Mouse (Mus musculus) megakaryocyte progenitor cell, adult 5-6 weeks (primary cell): ENCODE data around the gene Alkbh4. TPM values are rescaled to one million over a fixed set of nuclear protein-coding genes. Genes with fewer than 3 reads are reported as not detected.
"Not testable (repeated sequence)": the region's sequence is repeated elsewhere in the genome, so short reads cannot be mapped to it uniquely, and the experiment has no call there.

Source experiments
- ATAC-seq: replicated peaks from 2 replicates; pipeline ENCODE4 v1.8.0; 2016; ENCODE audit warnings: mild to moderate bottlenecking, moderate TSS enrichment, inconsistent platforms; ENCODE audit not compliant: poor library complexity
- total RNA-seq, 2 experiments: library from RNA; stranded (forward) in 1 of 2; stranded (reverse) in 1 of 2; fragments of 157-497, 149-512 nt in 1 of 2; fragments of 200-1000 nt in 1 of 2; gene quantifications; 2 replicates each; pipeline versions ENCODE4 v1.2.3 to v1.2.4; 2015 to 2017

Alkbh4 gene
- total RNA-seq, 2 experiments from 2014 or later: 12.9 to 18.5 TPM

DNA sequence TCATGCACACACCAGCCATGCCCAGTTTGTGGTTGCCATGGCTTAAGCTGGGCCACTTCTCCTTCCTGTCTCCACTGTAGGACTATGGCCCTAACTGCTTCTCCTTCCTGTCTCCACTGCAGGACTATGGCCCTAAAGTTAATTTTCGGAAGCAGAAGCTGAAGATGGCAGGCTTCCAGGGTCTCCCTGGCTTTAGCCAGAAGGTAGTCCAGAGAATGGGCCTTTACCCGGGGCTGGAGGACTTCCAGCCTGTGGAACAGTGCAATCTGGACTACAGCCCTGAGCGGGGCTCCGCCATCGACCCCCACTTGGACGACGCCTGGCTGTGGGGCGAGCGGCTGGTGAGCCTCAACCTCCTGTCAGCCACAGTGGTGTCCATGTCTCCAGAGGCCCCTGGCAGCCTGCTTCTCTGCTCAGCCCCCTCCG lies 4.1 kb downstream of the Alkbh4 start:
- peak; percentile 24 for ATAC-seq

DNA sequence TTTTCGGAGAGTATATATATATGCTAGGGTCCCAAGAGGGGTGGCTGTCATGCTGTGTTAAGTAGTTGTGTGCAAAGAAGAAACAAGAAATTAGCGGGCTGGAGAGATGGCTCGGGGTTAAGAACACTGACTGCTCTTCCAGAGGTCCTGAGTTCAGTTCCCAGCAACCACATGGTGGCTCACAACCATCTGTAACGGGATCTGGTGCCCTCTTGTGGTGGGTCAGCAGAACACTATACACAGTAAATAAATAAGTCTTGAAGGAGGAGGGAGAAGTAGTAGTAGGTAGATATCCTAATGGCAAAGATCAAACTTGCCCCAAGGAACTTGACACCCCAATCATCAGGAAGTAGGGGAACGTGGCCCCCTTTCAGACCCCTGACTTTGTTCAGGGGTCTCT lies 6.8 kb downstream of the Alkbh4 start:
- ATAC-seq: no peak

DNA sequence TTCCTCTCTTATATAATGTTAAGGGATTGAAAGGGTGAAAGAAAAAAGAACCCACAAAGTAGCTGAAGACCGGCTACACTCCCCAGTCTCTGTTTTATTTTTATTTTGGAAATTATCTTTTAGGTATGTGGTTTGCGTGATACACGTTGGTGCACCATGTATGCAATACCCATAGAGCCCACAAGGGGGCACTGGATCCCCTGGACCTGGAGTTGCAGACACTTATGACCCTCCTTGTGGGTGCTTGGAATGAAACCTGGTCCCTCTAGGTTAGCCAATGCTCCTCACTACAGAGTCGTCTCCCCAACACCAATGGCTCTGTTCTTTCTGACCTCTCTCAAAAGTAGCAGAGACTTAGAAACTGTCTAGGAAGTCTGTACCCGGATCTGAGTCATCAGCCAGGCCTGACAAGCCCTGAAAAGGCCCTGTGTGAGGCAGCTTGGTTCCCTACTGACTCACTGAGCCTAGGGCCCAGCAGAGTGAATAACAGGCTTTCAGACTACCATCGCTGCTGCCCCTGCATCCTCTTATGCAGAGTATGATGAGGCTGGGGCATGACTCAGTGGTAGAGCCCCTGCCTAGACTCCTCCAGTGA lies 7.3 kb downstream of the Alkbh4 start:
- ATAC-seq: no peak

DNA sequence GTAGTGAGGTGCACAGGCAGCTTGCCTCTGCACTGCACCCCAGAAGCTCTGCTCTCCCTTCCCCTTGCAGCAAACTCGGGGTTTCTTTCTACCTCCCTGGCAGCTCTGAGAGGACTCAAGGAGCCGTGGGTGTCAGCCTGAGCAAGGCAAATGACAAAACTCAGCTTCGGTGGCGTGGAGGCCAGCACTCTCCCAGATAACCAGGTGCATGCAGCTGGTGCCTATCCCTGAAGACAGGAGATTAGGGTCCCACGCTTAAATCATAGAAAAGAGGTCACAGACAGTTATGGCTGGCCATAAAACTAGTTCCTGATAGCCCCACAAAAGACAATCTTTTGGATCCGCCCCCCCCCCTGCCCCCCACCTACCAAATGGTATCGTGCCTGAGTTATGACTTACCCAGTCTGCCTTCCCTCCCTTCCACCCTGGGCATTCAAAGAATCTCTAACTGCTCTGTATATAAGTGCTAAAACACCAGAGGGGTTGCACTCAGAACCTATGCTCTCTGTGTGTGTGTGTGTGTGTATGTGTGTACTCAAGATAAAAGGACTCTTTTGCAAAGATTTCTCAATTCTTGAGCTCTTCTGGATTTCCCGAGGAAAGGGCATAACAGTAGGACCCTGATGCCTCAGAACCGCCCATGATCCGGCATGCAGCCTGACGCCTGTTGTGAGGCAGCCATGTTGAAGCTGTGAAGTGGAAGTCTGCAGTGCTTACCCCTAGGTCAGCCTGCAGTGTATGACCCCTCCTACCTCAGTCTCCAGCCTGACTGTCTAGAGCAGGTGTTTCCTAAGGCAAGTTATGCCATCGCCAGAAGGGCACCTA lies 8.9 kb downstream of the Alkbh4 start:
- ATAC-seq: peak; percentile 38

DNA sequence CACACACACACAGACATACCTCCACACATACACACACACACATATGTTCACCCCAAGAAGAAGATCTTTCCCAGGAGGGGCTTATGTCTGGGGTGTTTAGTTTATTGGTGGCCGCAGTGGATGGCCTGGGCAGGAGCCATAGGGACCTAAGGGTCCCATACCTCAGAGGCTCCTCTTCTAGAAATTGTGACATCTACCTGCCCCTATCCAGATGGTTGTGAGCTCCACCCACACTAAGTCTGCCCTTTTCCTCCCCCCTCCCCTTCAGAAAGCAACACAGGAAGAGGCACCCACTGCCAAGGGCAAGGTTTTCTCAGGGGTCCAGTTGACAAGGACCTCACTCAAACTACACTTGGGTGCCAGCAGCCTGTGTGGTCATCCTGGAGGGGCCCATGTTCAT lies 11.0 kb downstream of the Alkbh4 start:
- ATAC-seq: no peak

DNA sequence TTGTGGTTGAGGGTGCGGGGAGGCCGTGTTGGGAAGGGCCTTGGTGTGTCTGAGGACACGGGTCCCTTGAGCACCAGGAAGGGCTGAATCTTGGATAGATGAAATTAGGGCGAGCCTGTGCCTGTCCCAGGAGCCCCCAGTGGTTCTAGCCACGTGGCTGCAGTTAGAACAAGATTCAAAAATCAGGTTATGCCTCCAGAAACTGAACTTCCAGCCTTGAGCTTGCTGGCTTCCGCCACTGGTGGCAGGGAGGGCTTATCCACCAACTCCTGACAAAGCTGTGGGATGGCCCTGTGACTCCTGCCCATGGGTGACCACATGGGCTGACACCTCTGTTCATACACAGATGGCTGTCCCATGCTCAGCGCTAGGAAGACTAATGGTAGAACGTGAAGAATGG lies 11.8 kb downstream of the Alkbh4 start:
- ATAC-seq: no peak

DNA sequence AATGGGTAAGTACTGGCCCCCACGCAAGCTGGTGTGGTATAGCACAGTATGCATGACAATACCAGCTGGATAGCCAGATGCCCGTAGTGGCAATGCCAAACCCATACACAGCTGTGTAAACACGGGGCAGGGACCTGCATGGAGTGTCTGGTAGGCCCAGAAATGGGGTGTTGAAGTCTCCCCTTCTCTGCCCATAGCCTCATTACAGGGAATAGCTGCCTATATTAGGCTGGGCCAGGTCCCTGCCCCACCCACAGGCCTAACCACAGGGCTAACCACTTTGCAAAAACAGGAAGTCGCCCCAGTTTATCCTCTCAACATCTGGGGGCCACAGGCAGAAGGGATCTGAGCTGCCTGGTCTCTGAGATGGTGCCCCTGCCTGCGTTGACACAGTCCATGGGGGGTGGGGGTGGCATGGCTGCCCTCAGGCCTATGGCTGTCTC lies 13.2 kb downstream of the Alkbh4 start:
- ATAC-seq: peak; percentile 86

DNA sequence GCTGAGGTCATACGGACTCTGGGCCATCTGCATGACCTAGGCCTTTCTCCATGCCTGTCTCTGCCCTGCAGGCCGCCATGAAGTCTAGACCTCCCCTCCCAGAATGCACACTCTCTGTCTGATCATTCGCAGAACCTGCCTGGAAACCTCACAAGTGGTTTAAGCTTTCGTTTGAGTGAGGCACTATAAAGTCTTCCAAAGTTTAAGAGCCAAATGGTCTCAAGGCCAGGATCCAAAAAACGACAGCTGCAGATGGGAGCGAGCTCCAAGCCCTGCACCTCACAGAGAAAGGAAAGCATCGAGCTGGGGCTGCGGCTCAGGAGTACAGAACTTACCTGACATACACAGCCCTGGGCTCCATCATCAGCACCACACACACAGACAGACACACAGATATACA lies 16.4 kb downstream of the Alkbh4 start:
- ATAC-seq: no peak

DNA sequence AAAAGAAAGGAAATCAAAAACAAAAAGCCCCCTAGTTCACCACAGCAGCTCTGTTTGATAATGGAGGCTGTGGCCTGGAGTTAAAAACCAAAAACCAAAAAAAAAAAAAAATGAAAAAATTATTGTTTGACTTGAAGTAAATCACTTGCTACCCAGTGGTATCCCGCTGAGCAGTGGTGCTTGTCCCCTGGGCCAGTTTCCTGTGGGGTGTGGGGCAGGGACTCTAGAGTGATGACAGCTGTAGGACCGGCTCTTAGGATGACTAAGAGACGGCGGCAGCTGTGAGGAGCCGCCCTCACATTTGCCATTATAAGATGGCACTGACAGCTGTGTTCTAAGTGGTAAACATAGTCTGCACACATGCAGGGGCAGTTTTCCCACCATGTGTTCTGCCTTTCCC lies 19.5 kb downstream of the Alkbh4 start:
- ATAC-seq: no peak

DNA sequence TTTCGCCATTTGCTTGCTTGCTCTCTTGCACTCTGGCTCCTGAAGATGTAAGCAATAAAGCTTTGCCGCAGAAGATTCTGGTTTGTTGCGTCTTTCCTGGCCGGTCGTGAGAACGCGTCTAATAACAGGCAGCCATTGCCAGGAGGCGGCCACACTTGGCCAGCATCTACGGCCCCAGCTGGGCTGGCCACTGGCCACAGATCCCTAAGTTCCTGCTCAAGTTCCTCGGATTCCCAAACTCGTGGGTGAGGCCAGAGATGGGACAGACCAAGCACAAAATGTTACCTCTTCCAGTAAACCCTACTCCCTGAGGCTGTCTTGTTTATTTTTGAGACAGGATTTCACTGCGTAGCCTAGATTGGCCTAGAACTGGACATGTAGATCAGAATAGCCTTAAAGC lies 24.1 kb downstream of the Alkbh4 start:
- not testable (repeated sequence) for ATAC-seq

DNA sequence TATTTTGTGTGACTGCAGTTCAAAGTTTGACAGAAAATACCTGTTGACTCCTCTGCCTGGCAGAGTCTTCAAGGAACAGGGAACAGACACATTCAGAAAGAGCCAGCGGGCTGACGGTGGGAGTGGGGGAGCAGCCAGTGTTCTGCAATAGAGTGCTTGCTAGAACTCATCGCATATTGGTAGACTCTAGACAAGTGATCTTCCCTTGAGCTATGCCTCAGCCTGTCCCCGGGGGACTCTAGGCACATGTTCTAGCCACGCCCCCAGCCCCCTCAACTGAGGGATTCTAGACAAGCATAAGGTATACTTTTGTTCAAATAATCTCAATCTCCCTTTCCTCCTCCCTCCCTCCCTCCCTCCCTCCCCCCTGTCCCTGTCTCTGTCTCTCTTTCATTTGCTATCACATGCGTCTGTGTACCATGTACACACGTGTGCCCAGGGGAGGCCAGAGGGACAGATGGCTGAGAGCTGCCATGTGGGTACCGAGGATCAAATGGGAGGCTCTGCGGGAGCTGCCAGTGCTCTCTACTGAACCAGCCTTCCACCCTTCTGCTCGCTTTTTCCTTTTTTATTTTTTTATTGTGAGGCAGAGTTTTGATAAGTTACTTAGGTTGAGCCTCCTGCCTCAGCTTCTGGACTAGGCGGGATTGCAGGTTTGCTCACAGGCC lies 28.0 kb downstream of the Alkbh4 start:
- no peak for ATAC-seq

DNA sequence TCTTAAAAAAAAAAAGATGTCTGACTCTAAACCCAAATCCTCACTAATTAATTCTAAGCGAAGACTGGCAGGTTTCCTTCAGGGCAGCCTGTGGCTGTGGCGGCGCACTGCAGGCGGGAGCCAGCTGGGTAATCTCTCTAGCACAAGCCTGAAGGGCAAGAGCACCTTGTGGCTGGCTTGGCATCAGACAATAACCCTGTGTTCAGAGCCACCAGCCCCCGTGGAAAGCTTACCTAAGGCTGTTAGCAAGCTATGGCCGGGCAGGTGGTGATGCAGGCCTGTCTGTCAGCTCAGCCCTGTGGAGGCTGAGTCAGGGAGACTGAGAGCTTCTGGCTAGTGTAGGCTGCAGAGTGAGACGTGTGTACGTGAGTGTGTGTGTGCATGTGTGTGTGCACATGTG lies 29.3 kb downstream of the Alkbh4 start:
- peak; percentile 45; the same call in 1 of the 2 replicates for ATAC-seq

DNA sequence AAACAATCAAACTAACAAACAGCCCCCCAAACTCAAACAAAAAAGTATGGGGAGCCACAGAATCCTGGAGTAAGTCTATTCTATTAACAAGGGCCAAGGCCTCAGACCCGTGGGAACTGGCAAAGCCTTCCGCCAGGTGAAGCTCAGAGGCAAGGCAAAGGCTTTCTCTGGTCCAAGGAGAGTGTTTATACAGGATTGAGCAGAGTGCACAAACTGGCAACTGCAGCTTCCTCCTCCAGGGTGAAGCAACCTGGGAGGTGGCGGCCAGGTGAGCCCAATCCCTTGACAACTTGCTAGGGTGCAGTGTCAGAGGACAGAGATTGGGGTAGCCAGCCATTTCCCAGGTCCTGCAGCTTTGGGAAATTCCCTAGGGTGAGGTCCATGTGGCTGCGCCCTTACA lies 31.4 kb downstream of the Alkbh4 start:
- ATAC-seq: no peak

DNA sequence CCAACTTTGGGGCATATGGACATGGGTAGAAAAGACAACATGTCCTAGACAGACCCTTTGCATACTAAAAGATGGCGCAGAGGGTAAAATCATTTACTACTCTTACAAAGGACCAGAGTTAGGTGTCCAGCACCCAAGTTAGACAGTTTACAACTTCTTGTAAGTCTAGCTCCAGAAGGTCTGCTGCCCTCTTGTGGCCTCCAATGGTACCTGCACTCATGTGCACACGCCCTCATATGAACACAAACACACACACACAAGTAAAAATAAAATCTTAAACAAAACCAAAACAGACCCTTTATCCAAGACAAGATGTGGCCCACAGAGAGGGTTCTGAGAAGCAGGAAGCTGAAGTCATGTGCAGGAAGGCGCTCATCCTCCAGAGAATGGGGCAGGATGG lies 32.1 kb downstream of the Alkbh4 start:
- ATAC-seq: no peak

DNA sequence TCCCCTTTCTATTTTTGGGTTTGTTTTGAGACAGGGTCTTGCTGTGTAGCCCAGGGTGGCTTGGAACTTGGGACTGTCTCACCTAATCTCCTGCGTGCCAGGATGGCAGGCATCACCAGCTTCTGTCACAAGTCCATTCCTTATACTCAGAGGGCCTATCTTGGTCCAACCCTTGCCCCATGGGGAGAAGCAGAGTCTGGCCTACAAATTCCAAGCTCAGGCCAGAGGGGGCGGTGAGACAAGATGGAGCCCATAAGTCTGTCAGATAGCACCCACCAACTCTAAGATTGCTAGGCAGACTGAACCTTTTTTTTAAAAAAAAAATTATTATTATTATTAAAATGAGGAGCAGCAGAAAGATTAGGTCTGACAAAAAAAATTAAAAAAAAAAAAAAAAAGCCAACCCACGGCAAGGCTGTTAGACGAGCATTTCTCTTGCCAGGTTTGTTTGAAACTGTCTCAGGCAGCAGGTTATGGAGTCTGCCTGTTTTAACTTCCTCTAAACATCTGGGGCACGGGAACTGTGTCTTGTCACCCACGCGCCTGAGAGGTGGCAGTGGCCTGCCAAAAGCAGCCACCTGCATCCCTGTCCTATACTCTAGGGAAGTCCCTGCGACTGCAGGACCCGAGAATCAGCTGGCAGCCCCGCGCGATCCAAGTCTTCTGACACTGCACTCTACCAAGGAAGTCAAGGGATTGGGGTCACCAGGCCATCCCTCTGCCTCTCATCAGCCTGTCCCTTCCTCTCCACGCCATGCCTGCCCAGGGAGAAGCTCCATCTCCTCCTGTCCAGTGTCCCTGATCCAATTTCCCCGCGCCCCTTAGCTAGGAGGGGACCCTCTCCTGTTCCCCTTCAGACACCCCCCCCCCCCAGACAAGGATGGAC lies 33.9 kb downstream of the Alkbh4 start:
- peak; percentile 26 for ATAC-seq

DNA sequence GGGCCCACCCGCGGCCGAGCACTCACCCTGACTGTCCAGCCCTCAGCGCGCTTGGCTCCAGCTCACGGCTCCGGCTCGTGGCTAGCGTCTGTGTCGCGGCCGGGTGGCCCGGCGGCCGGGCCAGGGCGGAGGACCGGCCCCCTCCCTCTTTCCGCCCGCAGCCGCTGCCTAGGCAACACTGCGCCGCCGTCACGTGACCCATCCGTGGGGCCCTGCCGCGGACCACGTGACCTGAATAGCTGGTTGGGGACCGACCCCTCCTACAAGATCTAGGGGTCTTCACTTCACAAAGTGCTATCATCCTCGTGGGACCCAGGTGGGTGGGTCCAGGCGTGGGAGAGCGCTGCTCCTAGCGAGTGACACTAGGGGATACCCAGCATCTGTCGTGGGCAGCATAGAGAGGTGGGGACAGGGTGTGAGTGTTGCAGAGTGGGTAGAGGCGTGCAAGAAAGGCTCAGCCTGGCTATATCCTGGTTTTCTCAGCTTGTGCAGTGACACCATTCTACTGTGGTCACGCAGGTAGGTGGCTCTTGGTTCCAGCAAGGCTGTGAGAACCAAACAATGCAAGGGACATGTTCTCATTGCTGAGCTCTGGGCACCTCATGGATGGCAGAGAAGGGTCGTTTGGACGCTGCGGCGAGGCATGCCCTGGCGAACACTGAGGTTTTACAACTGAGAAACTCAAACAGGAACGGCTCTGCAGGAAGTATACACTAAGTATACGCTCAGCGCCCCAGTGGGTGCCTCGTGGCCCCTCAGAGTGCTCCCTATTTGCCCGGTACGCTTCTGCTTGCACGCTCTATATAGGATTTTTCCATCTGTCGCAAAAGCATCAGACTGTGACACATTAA lies 34.8 kb downstream of the Alkbh4 start, which contains the start of gene Orai2:
Gene Orai2, minus strand, starts transcription at position 202 of the 851 bp plus-strand sequence.
- peak; percentile 47 for ATAC-seq

DNA sequence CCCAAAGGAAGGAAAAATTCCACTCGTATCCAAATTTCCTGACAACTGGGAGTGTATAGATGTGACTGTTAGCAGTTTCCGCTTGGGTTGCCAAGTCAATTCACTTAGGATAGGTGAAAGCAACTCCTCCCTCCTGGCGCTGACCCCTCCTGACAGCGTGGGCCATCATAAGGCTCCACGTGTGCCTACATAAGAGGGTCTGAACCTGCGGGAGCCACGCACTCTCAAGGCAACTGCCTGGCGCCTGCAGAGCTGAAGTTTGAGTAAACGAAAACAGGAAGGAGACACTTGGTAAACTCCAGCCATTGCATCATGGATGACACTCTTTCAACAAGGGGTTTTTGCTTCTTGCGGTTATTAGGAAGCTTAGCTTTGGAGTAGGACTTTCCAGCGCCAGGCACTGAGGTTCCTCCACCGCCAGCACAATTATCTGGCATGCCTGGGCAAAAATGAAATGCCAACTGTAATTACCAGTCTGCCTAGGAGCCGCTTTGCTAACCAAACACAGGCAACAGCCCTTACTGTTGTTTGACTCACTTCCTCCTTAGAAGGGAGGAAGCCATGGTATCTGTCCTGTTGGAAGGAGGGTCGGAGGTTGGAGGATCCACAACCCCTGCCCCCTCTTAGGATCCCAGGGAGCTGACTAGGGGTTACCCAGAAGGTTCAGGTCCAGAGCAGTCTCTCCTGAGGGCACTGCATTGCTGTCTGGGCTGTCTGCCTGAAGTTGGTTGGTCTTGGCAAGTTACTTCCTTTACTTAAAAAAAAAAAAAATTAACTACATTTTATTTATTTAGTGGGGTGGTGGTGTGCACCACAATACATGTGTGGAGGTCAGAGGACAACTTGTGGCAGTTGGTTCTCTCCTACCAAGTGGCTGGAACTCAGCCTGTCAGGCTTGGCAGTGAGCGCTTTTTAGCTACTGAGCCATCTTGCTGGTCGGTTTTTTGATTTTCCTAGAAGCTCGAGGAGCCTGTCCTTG lies 35.7 kb downstream of the Alkbh4 start:
- peak; percentile 64 for ATAC-seq

DNA sequence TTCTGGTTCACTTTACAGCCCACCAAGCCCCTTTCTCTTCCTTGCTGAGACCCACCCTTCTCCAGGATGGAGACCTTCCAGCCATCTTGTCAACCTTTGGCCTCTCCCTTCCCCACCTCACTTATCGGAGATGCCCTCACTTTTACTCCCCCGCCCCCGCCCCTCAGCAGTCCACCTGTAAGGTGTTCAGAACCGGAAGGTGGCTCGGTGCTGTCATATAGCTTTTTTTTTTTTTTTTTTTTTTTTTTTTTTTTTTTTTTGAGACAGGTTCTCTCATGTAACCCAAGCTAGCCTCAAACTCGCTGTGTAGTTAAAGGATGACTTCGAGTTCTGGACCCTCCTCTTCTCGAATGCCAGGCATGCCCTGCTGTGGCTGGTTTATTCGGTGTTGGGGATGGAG lies 37.0 kb downstream of the Alkbh4 start:
- ATAC-seq: no peak
